Mouse (Mus musculus) NIH3T3 (cell line): ENCODE measurements around the gene Hsd17b2.
A peak's percentile ranks its signal among the peaks of the same experiment; 100 is the strongest.

Experiments
- DNase-seq: peaks from one replicate; pipeline ENCODE4 v3.0.0-alpha.2; 2012; ENCODE audit warnings: low read depth

Hsd17b2 gene

GRCm38 (mm10) chr8:117772597-117772996 lies 70.9 kb downstream of the Hsd17b2 start:
- peak; percentile 14 for DNase-seq

GRCm38 (mm10) chr8:117775626-117776025 lies 73.9 kb downstream of the Hsd17b2 start:
- no peak for DNase-seq

- DNase-seq = no peak
Measured at GRCm38 (mm10) chr8:117776075-117776474, 74.4 kb downstream of the Hsd17b2 start.

- no peak for DNase-seq
Measured at GRCm38 (mm10) chr8:117778531-117779322, 77.0 kb downstream of the Hsd17b2 start.

- DNase-seq = no peak
Measured at GRCm38 (mm10) chr8:117779344-117779743, 77.6 kb downstream of the Hsd17b2 start.

GRCm38 (mm10) chr8:117781375-117782129 lies 79.8 kb downstream of the Hsd17b2 start:
- DNase-seq = no peak

GRCm38 (mm10) chr8:117783021-117783420 lies 81.3 kb downstream of the Hsd17b2 start:
- DNase-seq = no peak

- DNase-seq = no peak
Measured at GRCm38 (mm10) chr8:117786428-117786827, 84.7 kb downstream of the Hsd17b2 start.

GRCm38 (mm10) chr8:117792616-117793144 lies 91.0 kb downstream of the Hsd17b2 start:
- no peak for DNase-seq

- no peak for DNase-seq
Measured at GRCm38 (mm10) chr8:117794581-117794980, 92.9 kb downstream of the Hsd17b2 start.

- DNase-seq = no peak
Measured at GRCm38 (mm10) chr8:117796464-117796863, 94.8 kb downstream of the Hsd17b2 start.

GRCm38 (mm10) chr8:117798066-117798465 lies 96.4 kb downstream of the Hsd17b2 start:
- DNase-seq = no peak

GRCm38 (mm10) chr8:117801443-117802298 lies 100.0 kb downstream of the Hsd17b2 start, which contains the start of gene Mphosph6:
TSS of gene Mphosph6 (minus strand) at chr8:117801943.
- DNase-seq = peak; percentile 100

GRCm38 (mm10) chr8:117802299-117802689 lies 100.6 kb downstream of the Hsd17b2 start:
- no peak for DNase-seq

GRCm38 (mm10) chr8:117805419-117805818 lies 103.7 kb downstream of the Hsd17b2 start:
- no peak for DNase-seq
